Comparison of ENCODE assay signal across 14 mouse cellular contexts in the genomic region with DNA sequence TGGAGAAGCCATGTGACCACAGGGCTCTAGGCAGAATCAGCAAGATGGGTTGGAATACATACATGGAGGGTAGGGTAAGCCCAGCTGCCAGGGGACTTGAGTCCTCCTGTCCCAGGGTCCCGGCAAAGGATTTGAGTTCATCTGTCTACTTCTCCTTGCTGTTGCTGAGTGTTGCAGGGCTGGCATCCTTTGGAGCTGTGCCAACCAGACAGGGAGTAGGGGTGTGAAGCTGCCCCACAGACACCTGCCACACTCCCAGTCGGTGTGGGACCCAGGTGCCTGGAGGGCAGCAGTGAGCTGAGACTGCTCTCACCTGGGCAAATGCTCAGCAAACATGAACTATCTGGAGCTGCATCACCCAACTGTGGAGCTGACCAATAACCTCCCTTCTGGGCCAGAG.
"Had no signal": no experiment of that assay in that cellular context is flagged by ENCODE, and none has a peak within 500 bp of the region (broad histone marks: within the 10 kb centered on the region; RNA-seq: fewer than 3 reads in every experiment).

No protein-coding gene starts in this region.

- DNase-seq: heart, postnatal 10 days; heart, postnatal 14 days; heart, postnatal 36 days; heart, postnatal 4 days; kidney, adult 11 months; kidney, adult 18-20 months; kidney, adult 2 months; kidney, adult 8-10 months; kidney, postnatal 10 days; kidney, postnatal 14 days; kidney, postnatal 25 days; kidney, postnatal 4 days; layer of hippocampus, adult 9-11 months; layer of hippocampus, postnatal 36 days had no signal
